In the genomic region with DNA sequence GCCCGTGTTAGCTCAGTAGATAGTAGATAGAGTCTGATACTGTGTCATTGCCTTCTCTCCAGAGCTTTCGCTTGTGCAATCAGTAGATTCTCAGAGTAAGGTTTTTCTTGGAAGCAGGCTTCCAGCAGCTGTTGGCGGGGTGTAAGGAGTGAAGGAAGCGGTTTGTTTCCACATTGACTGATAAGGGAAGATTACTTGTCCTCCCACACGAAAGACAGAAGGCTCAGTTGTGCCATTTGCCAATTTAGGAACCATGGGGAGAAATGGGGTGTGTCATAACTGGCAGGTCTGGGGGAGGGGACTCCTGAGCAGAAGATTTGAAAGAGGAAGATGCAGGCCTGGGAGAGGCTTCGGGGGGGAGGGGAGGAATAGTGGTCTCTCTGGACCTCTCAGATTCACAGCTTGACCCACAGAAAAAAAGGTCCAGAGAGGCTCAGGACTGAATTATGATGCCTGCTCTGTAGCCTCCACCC, we compare ENCODE assay signal across 7 mouse cellular contexts. TPM values are rescaled to one million over a fixed set of nuclear protein-coding genes. Genes with fewer than 3 reads are reported as not detected.
DNase-seq lines count a peak whose midpoint lies in the region; ATAC-seq and TF ChIP-seq lines count a peak whose summit lies in the region.

No protein-coding gene starts in this region.

- TF ChIP-seq POLR2A in cerebellum, adult 2 months (IDR thresholded peaks at IDR 0.05; ENCODE audit: borderline replicate concordance, insufficient read depth, low read length), result no peak

- WGBS in cerebellum, adult 2 months, result 64% methylated on average over 6 of the region's 6 CpGs

- H3K27me3 ChIP-seq in cerebellum, adult 2 months (ENCODE audit: control insufficient read depth, insufficient read depth, low read length), result no peaks in the 10 kb centered on the region

- no peaks in the 10 kb centered on the region for H3K4me1 ChIP-seq in cerebellum, adult 2 months (ENCODE audit: control insufficient read depth, insufficient read depth, low read length)

- H3K4me3 ChIP-seq in cerebellum, adult 2 months (replicated peaks; ENCODE audit: insufficient read depth, low read depth, low read length), result no peak overlapping the region

- TF ChIP-seq CTCF in cerebellum, adult 2 months (IDR thresholded peaks at IDR 0.05; ENCODE audit: borderline replicate concordance, insufficient read depth, low read depth, low read length), result no peak

- no peak overlapping the region for H3K27ac ChIP-seq in cerebellum, adult 2 months (ENCODE audit: insufficient read depth, low read length)

- peak; percentile 18 to 54 for DNase-seq in urinary bladder, postnatal 36 days (ENCODE audit: low spot score in 2 of 2)
- DNase-seq in urinary bladder, postnatal 10 days (ENCODE audit: low spot score), result no peak
- DNase-seq in heart, adult 18-20 months, result peak; percentile 75 to 85
- DNase-seq in left cerebral cortex, adult 18-20 months (ENCODE audit: low spot score in 2 of 2), result peak; percentile 25 to 34
- DNase-seq in cerebellum, adult 18-20 months, result no peak
- no peak for DNase-seq in cerebellum, adult 2 months

- ATAC-seq in megakaryocyte, adult 5-6 weeks (ENCODE audit: poor library complexity, severe bottlenecking), result peak; percentile 94

RNA-seq across cellular contexts. Expression of a gene that starts 11.6 kb away (rescaled TPM):
- total RNA-seq in heart, adult 18-20 months (2021), result 10 to 100 TPM; 80.0 to 86.3 TPM
- total RNA-seq in left cerebral cortex, adult 18-20 months (2021), result 10 to 100 TPM; 79.6 to 86.0 TPM
- 5.8 and 11.9 TPM in 2 replicates for total RNA-seq in megakaryocyte, adult 5-6 weeks (2015)
- total RNA-seq in megakaryocyte, adult 5-6 weeks (2017), result 8.7 and 11.8 TPM in 2 replicates
- 80.6 and 82.5 TPM in 2 replicates for polyA plus RNA-seq in cerebellum, adult 2 months (2012; rRNA removed)

RNA-seq across cellular contexts. Expression of a gene that starts 12.1 kb away (rescaled TPM):
- under 1 TPM; 0.62 to 0.69 TPM for total RNA-seq in heart, adult 18-20 months (2021)
- total RNA-seq in left cerebral cortex, adult 18-20 months (2021), result 1 to 10 TPM; 5.4 to 5.6 TPM
- 3.6 and 6.2 TPM in 2 replicates for total RNA-seq in megakaryocyte, adult 5-6 weeks (2015)
- 16.2 and 24.5 TPM in 2 replicates for total RNA-seq in megakaryocyte, adult 5-6 weeks (2017)
- polyA plus RNA-seq in cerebellum, adult 2 months (2012; rRNA removed), result 9.5 and 9.7 TPM in 2 replicates

Comparison
In these comparisons a context has a peak if more than half of its experiments do, and no peak if none do; other contexts are left out.
1. DNase-seq: peak in urinary bladder, postnatal 36 days (2 of 2), heart, adult 18-20 months (2 of 2) and left cerebral cortex, adult 18-20 months (2 of 2); none in urinary bladder, postnatal 10 days (single experiment), cerebellum, adult 18-20 months (0 of 2) and cerebellum, adult 2 months (0 of 2).
2. RNA of a gene that starts 11.6 kb away (total RNA-seq): 80.0 to 86.3 TPM in heart, adult 18-20 months and 79.6 to 86.0 TPM in left cerebral cortex, adult 18-20 months; 5.8 to 11.9 TPM in megakaryocyte, adult 5-6 weeks; every median in the first group is over 4 times any median in the second.